In genomic region chr1:134708274-134708673, GRCm38 (mm10) we compare ENCODE assay signal across 9 mouse cellular contexts.
DNase-seq lines count a peak whose midpoint lies in the region; ATAC-seq and TF ChIP-seq lines count a peak whose summit lies in the region.
"Had no signal": no experiment of that assay in that cellular context is flagged by ENCODE, and none has a peak within 500 bp of the region (broad histone marks: within the 10 kb centered on the region; RNA-seq: fewer than 3 reads in every experiment).

No protein-coding gene starts in this region.

- H3K27ac ChIP-seq in liver, embryonic 11.5 days (ENCODE audit: low read depth, low read length), result no peak overlapping the region
- no peak overlapping the region for H3K27ac ChIP-seq in liver, postnatal 0 days (ENCODE audit: low read depth)
- no peak overlapping the region for H3K27ac ChIP-seq in embryonic facial prominence, embryonic 14.5 days (replicated peaks; ENCODE audit: low read depth, low read length)
- H3K27ac ChIP-seq in intestine, embryonic 14.5 days (ENCODE audit: low read depth), result no peak overlapping the region
- H3K27ac ChIP-seq in neural tube, embryonic 12.5 days, result no peak overlapping the region

- peak overlapping the region; percentile 50; the same call in 1 of the 2 replicates for H3K4me3 ChIP-seq in liver, embryonic 11.5 days (ENCODE audit: low read depth, low read length)
- no peak overlapping the region for H3K4me3 ChIP-seq in liver, postnatal 0 days (ENCODE audit: low read depth, low read length)
- peak overlapping the region; percentile 54 for H3K4me3 ChIP-seq in embryonic facial prominence, embryonic 14.5 days (ENCODE audit: low read depth, low read length)
- H3K4me3 ChIP-seq in intestine, embryonic 14.5 days (ENCODE audit: low read depth, low read length), result peak overlapping the region; percentile 50
- H3K4me3 ChIP-seq in neural tube, embryonic 12.5 days, result peak overlapping the region; percentile 51

- H3K9ac ChIP-seq in liver, embryonic 11.5 days (ENCODE audit: low read depth, low read length), result no peak overlapping the region
- H3K9ac ChIP-seq in liver, postnatal 0 days (replicated peaks), result no peak overlapping the region
- peak overlapping the region; percentile 62; the same call in 1 of the 2 replicates for H3K9ac ChIP-seq in embryonic facial prominence, embryonic 14.5 days (ENCODE audit: low read depth, low read length)
- peak overlapping the region; percentile 52; the same call in 1 of the 2 replicates for H3K9ac ChIP-seq in intestine, embryonic 14.5 days (ENCODE audit: low read length)
- peak overlapping the region; percentile 63 for H3K9ac ChIP-seq in neural tube, embryonic 12.5 days

- no peak for TF ChIP-seq CTCF in liver, postnatal 0 days (IDR thresholded peaks at IDR 0.05; ENCODE audit: low read depth)

- WGBS in liver, embryonic 11.5 days, result 12% methylated on average over 8 of the region's 8 CpGs
- WGBS in liver, postnatal 0 days (ENCODE audit: insufficient replicate concordance), result 16% methylated on average over 8 of the region's 8 CpGs
- 16% methylated on average over 5 of the region's 8 CpGs for WGBS in embryonic facial prominence, embryonic 14.5 days
- 12% methylated on average over 8 of the region's 8 CpGs for WGBS in intestine, embryonic 14.5 days
- 15% methylated on average over 8 of the region's 8 CpGs for WGBS in neural tube, embryonic 12.5 days

- ATAC-seq in liver, embryonic 11.5 days (replicated peaks; ENCODE audit: low FRiP score), result no peak
- ATAC-seq in liver, postnatal 0 days, result no peak
- no peak for ATAC-seq in embryonic facial prominence, embryonic 14.5 days (ENCODE audit: low read depth)
- peak; percentile 28; the same call in 1 of the 2 replicates for ATAC-seq in intestine, embryonic 14.5 days (replicated peaks; ENCODE audit: low FRiP score, low TSS enrichment, low read depth)
- ATAC-seq in neural tube, embryonic 12.5 days (ENCODE audit: low FRiP score, low read depth), result peak; percentile 1; the same call in 1 of the 2 replicates
- no peak for ATAC-seq in megakaryocyte progenitor cell, adult 5-6 weeks (replicated peaks; ENCODE audit: poor library complexity)

- no peaks in the 10 kb centered on the region for H3K9me3 ChIP-seq in liver, embryonic 11.5 days (ENCODE audit: control insufficient read depth, low read length)
- no peaks in the 10 kb centered on the region for H3K9me3 ChIP-seq in liver, postnatal 0 days (ENCODE audit: low read length)
- H3K9me3 ChIP-seq in embryonic facial prominence, embryonic 14.5 days (ENCODE audit: control insufficient read depth, low read length), result no peaks in the 10 kb centered on the region
- H3K9me3 ChIP-seq in intestine, embryonic 14.5 days (ENCODE audit: control insufficient read depth, low read length), result no peaks in the 10 kb centered on the region
- no peaks in the 10 kb centered on the region for H3K9me3 ChIP-seq in neural tube, embryonic 12.5 days

- H3K36me3 ChIP-seq in liver, embryonic 11.5 days (ENCODE audit: control insufficient read depth, insufficient read depth, low read length), result no peaks in the 10 kb centered on the region
- H3K36me3 ChIP-seq in liver, postnatal 0 days (replicated peaks; ENCODE audit: insufficient read depth, low read length), result no peaks in the 10 kb centered on the region
- H3K36me3 ChIP-seq in embryonic facial prominence, embryonic 14.5 days (ENCODE audit: control insufficient read depth, insufficient read depth, low read length), result no peaks in the 10 kb centered on the region
- H3K36me3 ChIP-seq in intestine, embryonic 14.5 days (ENCODE audit: control insufficient read depth, insufficient read depth, low read length), result no peaks in the 10 kb centered on the region
- no peaks in the 10 kb centered on the region for H3K36me3 ChIP-seq in neural tube, embryonic 12.5 days

- no peak for DNase-seq in liver, embryonic 11.5 days (ENCODE audit: low spot score)
- no peak for DNase-seq in liver, postnatal 0 days
- no peak for DNase-seq in embryonic facial prominence, embryonic 14.5 days (ENCODE audit: low spot score)
- no peak for DNase-seq in intestine, embryonic 14.5 days (ENCODE audit: low spot score)
- DNase-seq in spleen, adult 12 weeks (ENCODE audit: low spot score), result no peak
- DNase-seq in retina, embryonic 14.5 days (ENCODE audit: low spot score), result no peak

- no peak for TF ChIP-seq EP300 in liver, postnatal 0 days (IDR thresholded peaks at IDR 0.05; ENCODE audit: low read depth)

- peaks cover 67% of the 10 kb centered on the region for H3K27me3 ChIP-seq in liver, embryonic 11.5 days (replicated peaks; ENCODE audit: control insufficient read depth, insufficient read depth, low read length)
- peaks cover 40% of the 10 kb centered on the region for H3K27me3 ChIP-seq in liver, postnatal 0 days (ENCODE audit: insufficient read depth, low read length)
- peaks cover 50% of the 10 kb centered on the region for H3K27me3 ChIP-seq in embryonic facial prominence, embryonic 14.5 days (replicated peaks; ENCODE audit: control insufficient read depth, insufficient read depth, low read length)
- peaks cover 10% of the 10 kb centered on the region; the same call in 1 of the 2 replicates for H3K27me3 ChIP-seq in intestine, embryonic 14.5 days (replicated peaks; ENCODE audit: control insufficient read depth, insufficient read depth, low read length)
- H3K27me3 ChIP-seq in neural tube, embryonic 12.5 days (replicated peaks), result peaks cover 42% of the 10 kb centered on the region
- H3K27me3 ChIP-seq: Patski had no signal

- no peaks in the 10 kb centered on the region for H3K4me1 ChIP-seq in liver, embryonic 11.5 days (replicated peaks; ENCODE audit: control insufficient read depth, insufficient read depth, low read length)
- H3K4me1 ChIP-seq in liver, postnatal 0 days (ENCODE audit: insufficient read depth), result peaks cover 9% of the 10 kb centered on the region
- H3K4me1 ChIP-seq in embryonic facial prominence, embryonic 14.5 days (ENCODE audit: control insufficient read depth, insufficient read depth, low read length), result peaks cover 5% of the 10 kb centered on the region
- peaks cover 12% of the 10 kb centered on the region for H3K4me1 ChIP-seq in intestine, embryonic 14.5 days (replicated peaks; ENCODE audit: control insufficient read depth, insufficient read depth, low read length)
- H3K4me1 ChIP-seq in neural tube, embryonic 12.5 days, result peaks cover 38% of the 10 kb centered on the region

- H3K4me2 ChIP-seq in liver, embryonic 11.5 days, result peak overlapping the region; percentile 84
- no peak overlapping the region for H3K4me2 ChIP-seq in liver, postnatal 0 days (ENCODE audit: low read depth, low read length)
- peak overlapping the region; percentile 99 for H3K4me2 ChIP-seq in embryonic facial prominence, embryonic 14.5 days (ENCODE audit: low read depth, low read length)
- H3K4me2 ChIP-seq in intestine, embryonic 14.5 days (ENCODE audit: low read length), result peak overlapping the region; percentile 61
- H3K4me2 ChIP-seq in neural tube, embryonic 12.5 days (replicated peaks), result peak overlapping the region; percentile 96

Comparison
In these comparisons a context has a peak if more than half of its experiments do, and no peak if none do; other contexts are left out.
1. ATAC-seq: peak in intestine, embryonic 14.5 days (single experiment) and neural tube, embryonic 12.5 days (single experiment); none in liver, embryonic 11.5 days (single experiment), liver, postnatal 0 days (single experiment), embryonic facial prominence, embryonic 14.5 days (single experiment) and megakaryocyte progenitor cell, adult 5-6 weeks (single experiment).
2. H3K9ac ChIP-seq: peak in embryonic facial prominence, embryonic 14.5 days (single experiment), intestine, embryonic 14.5 days (single experiment) and neural tube, embryonic 12.5 days (single experiment); none in liver, embryonic 11.5 days (single experiment) and liver, postnatal 0 days (single experiment).